Mouse (Mus musculus) heart, postnatal 14 days (tissue): ENCODE measurements around the gene Efs. TPM values are rescaled to one million over a fixed set of nuclear protein-coding genes. Genes with fewer than 3 reads are reported as not detected.

Source experiments
- DNase-seq, 2 experiments: peaks; one replicate each; pipeline ENCODE4 v3.0.0; 2021 to 2022
- intact Hi-C: fragments of 180-260 bp; cut with DNase I; formaldehyde crosslinking; loops from one replicate; pipeline ENCODE4 v1.15.1; 2025
- total RNA-seq, 2 experiments: library from RNA; stranded (reverse); gene quantifications; 2 replicates each; pipeline ENCODE4 v1.2.3; 2021

Efs gene
- total RNA-seq, 2 experiments from 2014 or later: 4.1 to 4.6 TPM

DNA sequence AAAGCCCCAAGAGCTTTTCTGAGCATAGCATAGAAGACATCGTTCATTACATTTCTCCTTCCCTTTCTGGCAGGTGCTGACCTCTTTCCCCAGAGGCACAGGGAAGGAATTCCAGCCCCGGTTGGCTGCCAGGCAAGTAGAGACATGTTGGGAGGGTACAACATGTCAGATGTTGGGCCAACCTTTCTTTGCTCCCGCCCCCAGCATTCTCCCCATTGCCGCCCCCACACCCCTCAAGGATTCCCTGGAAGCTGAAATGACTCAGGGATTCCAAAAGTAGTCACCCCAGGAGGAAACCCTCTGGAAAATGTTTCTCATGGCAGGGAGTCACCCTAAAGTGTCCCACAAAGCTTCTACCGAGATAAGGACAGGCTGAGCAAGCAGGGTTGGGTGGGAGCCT, 3.9 kb upstream of the Efs start:
- DNase-seq: no peak
- intact Hi-C loops: no loop called here

DNA sequence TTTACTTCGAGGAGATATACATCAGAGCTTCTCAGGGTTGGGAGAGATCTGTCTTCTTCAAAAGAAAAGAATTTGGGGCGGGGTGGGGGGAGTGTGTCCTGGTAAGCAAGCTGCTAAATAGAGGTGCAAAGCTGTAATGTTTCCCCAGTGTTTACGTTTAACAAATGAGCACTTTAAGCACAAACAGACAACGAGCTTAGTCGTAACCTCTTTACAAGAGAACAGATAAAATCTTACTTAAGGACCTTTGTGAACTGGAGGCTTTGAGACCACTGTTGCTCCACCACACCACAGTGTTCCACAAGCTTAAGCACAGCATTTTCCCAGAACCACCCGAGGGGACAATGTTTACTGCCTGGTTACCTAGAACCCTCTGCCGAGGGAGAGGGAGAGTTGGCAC, 1.4 kb upstream of the Efs start:
- intact Hi-C loops: no loop called here
- no peak for DNase-seq

DNA sequence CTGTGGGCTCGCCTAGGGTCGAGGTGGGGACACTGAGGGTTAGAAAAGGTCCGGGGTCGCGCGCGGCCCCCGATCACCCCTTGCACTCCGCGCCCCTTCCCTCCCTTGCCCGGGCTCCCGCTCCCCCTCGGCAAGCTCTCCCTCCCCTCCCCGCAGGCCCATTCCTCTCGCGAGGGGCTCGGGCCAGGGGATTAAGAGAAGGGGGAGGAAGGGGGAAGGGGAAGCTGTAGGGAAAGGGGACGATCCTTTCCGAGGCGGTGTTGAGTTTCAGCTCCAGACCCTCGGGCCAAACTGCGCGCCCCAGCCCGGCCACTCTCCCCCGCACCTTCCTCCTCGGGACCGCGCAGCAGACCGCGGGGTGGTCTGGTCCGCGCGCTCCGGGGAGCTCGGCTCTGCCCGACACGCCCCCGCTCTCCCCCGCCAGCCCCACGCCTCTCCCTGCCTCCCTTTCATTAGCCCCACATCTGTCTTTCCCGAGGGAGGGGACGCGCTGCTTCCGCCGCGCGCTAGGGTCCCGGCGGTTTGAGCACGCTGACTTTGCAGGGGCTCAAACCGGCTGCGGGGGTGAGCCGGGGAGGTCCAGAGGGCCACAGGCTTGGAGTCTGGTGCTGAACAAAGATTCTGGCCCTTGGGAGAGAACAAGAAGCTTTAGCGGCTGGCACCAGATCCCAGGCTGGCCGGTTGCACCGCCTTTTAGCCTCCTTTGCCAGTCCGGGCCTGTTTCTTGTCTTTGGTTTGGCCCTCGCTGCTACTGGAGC, 654 bp upstream of the Efs start:
- peak; percentile 68 to 71 for DNase-seq
- intact Hi-C loops: no loop called here

DNA sequence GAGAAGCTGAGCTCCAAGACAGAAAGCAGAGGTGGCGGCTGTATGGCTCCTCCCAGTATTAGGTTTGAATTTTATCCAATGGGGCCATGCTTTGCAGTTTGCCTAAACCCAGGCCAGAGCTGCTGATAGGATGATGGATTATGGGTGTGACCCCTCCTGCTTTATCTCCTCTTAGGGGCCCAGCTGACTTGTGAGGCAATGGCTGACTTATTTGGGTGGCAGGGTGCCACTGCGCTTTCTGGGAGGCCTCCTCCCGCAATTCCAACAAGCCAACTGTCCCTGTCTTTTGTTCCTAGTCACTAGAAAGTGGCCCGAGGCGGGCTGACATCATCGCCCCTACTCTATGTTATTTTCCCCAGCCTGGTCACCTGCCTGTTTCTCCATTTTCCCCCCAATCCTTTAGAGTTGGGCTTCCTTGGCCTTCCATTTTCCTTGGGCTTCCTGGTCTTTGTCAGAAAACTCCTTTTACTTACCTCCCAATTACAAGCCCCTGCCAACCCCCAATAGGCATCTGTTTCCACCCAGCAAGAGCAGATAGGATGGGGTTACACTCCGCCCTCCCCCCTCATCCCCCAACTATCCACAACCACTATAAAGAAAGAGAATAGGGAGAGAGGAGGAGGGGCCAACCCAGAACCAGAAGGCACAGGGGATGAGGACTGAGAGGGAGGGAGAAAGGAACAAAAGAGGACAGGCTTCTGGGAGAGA, 1.1 kb downstream of the Efs start:
- peak; percentile 69 to 70 for DNase-seq

DNA sequence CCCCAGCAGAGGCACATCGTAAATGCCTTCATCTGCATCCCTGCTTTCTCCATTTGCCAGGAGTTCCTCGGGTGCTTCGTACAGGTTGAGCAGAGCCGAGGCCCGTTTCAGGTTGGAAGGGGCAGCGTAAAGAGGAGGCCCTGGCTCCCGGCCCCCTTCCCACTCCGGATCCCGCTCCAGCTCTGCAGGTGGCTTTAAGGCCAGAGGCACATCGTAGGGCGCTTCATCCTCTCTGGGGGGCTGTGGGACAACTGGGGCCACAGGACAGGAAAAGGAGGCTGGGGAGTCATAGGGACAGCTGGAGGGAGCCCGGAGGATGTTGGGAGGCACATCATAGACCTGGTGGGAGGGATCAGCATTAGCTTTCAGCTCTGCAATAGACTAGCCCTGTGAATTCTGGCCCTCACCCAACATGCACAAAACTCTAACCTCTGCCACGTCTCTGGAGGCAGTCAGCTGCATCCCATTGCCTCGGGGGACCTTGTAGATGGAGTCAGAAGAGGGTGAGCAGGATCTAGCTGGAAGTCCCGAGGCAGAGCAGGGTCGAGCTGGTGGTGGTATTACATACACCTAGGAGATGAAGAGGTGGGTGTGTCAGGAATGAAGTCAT, 5.7 kb downstream of the Efs start:
- intact Hi-C loops: no loop called here
- no peak for DNase-seq

More for the DNA sequence above, 1.1 kb downstream of the Efs start:
- intact Hi-C loops: no loop called here

DNA sequence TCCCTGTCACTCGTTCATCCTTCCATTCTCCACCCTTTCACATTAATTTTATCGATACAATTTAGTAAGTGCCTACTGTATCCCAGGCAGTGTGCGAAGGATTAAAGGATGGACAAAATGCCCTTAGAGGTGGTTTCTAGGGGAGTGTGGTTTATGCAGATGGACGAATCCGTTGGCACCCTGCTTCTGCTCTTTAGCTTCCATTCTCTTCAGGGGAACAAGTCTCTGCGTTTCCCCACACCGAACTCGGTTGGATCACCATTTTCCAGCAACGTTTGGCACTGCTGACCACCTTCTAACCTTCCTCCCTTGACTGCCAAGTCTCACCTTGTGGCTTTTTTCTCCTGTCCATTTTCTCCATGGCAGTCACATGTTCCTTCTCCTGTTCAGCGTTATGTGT, 12.6 kb downstream of the Efs start:
- intact Hi-C loops: no loop called here
- DNase-seq: no peak

DNA sequence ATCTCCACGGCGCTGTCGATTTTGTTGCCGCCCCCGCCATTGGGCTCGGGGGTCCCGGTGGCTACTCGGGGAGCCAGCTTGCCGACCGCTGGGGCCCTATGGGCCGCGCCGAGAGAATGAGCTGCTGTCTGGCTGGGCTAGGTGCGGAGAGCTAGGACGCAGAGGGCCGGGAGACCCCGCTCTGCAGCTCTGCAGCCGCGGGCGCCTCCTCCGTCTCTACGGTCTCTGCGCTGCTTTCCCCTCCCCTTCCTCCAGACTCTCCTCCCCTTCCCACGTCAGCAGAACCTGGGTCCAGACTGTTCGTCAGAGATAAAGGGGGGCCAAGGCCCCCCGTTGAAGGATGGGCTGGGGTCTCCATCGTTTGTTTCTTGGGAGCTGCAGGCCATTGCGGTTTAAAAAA, 13.0 kb downstream of the Efs start, which contains the start of gene Slc22a17:
Gene Slc22a17, minus strand, starts transcription at position 247 of the 400 bp plus-strand sequence.
- intact Hi-C loops: no loop called here
- DNase-seq: peak; percentile 68 to 70

DNA sequence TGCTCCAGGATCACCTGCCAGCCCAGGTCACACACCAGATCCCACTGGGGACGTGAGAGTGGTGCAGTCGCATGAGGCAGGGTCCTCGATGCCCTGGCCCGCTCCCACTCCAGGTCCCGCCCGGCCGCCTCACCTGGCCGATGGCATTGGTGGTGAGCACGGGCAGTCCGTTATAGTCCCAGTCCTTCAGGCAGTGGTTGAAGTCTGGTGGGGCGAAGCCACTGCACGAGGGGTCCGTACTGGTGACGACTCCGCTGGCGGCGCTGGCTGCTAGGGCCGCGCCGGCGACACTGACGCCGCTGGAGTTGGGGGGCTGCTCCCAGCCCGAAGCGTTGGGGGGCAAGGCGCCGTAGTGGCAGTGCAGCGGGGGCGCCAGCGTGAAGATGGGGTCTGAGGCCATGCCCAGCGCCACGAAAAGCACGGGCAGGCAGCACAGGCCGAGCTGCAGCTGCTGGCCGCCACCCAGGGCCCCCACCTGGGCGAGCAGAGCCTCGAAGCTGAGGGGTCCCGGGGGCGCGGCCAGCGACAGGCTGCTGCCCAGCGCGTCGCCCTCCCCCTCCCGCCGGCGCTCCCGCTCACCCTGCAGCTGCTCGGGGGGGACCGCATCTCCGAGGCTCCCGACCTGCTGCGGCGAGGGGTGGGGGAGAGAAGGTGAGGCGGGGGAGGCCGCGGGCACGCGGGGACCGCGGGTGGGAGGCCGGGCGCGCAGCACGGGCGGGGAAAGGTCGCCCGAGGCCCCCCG, 13.6 kb downstream of the Efs start:
- intact Hi-C loops: no loop called here
- peak in 1 of 2 experiments; percentile 23 for DNase-seq

DNA sequence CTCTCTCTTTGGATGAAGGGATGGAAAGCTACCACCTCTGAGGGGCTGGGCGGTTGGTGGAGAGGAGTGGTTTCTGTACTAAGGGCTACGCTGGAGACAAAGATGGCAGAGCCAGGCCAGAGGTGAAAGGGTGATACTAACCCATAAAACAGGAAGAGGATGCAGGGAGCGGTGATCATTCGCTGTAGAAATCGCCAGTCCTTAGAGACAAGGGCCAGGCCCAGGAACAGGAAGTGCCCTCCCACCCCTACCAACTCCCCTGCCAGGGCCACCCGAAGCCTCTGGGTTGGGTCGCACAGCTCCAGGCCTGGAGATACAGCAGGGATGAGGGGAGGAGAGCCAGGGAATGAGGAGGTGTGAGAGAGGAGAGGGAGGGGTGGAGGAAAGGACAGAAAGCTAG, 17.2 kb downstream of the Efs start:
- DNase-seq: no peak
- intact Hi-C loops: no loop called here

DNA sequence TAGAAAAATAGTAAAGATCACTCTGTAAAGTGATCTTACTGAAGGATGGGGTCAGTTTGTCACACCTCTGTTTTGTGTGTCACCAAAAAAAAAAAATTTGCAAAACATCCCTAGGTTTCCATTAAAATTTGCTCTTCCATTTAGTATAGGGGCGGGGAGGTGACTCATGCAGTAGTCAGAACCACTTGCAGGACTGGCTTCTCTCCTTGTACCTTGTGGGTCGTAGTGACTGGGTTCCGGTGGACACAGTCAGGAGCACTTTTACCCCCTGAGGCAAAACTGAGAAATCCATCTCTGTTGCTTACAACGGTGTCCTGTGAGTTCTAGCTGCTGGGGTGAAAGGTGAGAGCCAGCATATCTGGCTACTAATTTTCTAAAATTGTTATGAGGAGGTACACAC, 22.3 kb downstream of the Efs start:
- DNase-seq: no peak
- intact Hi-C loops: loop anchor here (5.0 kb wide), 1 partner anchor 199 kb away; no protein-coding TSS in a partner anchor

DNA sequence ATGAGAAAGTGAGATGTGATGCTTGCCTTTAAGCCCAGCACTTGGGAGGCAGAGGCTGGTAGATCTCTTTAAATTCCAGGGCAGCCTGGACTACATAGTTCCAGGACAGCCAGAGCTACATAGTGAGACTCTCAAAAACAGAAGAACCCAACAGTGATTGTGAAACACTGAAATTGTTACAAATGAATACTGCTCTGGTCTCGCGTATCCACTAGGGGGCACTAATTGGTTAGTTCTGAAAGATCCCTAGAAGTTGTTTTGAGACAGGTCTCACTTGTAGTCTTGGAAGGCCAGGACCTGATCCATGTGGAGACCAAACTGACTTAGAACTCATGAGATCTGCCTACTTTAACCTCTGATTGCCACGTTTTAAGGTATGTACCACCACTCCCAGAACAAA, 25.5 kb downstream of the Efs start:
- DNase-seq: peak; percentile 56 to 75
- intact Hi-C loops: loop anchor here (2.0 to 5.0 kb wide), 2 partner anchors 114 to 202 kb away; partner anchors contain the start of gene Ngdn

DNA sequence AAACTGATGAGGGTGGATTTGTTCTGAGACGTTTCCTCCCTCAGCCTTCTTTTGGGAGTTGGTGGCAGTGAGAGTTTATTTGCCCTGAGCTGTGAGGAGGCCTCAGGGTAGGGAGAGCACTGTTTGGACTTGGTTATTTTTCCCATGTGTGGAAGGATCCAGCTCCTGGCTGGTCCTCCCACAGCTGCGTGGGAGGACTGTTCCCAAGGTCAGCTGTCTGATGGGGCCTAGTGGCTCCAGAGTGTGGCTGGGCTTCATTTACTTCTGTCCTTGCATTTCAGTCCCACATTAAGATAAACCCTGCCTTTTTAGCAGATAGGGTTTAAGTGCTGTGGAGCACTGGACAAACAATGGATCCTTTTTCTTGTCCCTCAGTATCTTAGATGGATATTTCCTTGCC, 28.5 kb downstream of the Efs start:
- intact Hi-C loops: no loop called here
- no peak for DNase-seq

DNA sequence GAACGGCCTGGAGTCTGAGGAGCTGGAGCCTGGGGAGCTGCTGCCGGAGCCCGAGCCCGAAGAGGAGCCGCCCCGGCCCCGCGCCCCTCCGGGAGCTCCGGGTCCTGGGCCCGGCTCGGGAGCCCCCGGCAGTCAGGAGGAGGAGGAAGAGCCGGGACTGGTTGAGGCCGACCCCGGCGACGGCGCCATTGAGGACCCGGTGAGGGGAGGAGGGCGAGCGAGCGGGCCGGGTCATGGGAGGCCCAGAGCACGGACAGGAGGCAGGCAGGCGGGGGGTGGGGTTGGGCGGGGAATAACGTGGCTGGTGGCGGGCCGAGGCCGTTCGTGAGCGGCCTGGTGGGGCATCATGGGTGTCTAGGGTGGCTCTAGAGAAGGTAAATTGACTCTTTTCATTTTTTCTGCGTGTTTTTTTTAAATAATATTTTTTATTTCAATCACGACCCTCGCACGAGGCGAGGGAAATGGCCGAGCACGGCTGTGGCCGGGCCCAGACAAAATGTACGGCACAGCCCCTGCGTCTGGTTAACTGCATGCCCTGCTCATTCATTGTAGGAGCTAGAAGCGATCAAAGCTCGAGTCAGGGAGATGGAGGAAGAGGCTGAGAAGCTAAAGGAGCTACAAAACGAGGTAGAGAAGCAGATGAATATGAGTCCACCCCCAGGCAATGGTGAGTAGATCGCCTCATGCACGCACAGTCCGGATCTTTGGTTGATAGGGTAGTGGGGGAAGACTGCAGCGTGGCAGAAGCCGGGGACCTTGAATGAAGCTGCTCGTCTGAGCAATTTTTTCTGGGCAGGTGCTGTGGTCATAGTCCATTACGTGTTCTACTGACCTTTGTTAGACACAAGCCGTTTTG, 31.4 kb downstream of the Efs start:
- DNase-seq: peak; percentile 71 to 76
- intact Hi-C loops: no loop called here

DNA sequence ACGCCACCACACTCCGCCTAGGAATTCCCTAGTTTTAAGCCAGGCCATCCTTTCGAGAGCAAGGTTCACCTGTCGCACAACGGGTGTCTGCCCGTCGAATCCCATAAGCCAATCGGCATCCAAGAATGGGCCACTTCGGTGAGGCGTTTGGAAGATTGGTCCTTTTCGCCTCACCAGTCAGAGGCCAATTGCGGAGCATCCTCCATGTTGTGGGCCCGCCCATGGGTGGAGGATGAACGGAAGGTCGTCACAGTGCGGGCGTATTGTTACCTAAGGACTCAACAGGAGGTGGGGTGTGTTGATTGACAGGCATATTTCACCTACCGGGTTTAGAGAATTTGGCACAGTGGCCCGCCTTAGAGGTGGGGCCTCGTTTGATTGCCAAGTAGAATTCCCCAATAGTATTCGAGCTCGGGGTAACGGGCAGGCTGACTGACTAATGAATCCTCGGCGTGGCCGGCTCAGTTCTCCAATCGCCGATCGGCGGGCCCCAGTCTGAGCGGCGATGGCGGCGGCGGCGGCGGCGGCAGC, 32.2 kb downstream of the Efs start:
- intact Hi-C loops: no loop called here

DNA sequence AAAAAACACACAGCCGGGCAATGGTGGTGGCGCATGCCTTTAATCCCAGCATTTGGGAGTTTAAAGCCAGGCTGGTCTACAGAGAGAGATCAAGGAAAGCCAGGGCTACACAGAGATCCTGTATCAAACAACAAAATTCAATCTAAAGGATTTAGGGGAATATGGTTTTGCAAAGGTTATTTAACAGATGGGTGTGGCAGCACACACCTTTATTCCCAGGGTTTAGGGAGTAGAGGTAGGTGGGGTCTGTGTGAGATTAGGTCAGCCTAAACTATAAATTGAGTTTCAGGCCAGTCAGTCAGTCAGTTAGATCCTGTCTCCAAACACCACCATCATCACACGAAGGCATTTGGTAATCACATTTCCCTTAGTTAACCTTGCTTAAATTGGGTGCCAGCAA, 33.7 kb downstream of the Efs start, which contains the start of gene Pabpn1:
Gene Pabpn1, plus strand, starts transcription at position 301 of the 400 bp plus-strand sequence.
- intact Hi-C loops: no loop called here
- DNase-seq: no peak

More for the DNA sequence above, 32.2 kb downstream of the Efs start:
- DNase-seq: peak; percentile 95 to 96

DNA sequence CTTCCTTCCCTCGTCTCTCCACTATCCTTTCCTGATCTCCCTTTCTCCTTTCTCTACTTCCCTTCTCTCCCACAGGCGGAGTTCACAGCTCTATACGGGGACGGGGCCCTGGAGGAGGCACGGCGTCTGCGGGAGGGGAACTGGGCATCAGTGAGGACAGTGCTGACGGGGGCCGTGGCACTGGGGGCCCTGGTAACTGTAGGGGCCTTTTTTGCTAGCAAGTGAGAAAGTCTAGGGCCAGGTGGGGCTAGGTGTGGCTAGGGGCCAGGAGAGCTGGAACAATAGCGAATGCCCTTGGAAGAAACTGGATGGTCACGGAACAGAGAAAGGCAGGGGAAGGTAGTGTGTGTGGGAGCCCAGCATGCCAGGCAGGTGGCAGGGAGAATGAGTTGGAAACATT, 40.6 kb downstream of the Efs start:
- DNase-seq: no peak
- intact Hi-C loops: no loop called here

DNA sequence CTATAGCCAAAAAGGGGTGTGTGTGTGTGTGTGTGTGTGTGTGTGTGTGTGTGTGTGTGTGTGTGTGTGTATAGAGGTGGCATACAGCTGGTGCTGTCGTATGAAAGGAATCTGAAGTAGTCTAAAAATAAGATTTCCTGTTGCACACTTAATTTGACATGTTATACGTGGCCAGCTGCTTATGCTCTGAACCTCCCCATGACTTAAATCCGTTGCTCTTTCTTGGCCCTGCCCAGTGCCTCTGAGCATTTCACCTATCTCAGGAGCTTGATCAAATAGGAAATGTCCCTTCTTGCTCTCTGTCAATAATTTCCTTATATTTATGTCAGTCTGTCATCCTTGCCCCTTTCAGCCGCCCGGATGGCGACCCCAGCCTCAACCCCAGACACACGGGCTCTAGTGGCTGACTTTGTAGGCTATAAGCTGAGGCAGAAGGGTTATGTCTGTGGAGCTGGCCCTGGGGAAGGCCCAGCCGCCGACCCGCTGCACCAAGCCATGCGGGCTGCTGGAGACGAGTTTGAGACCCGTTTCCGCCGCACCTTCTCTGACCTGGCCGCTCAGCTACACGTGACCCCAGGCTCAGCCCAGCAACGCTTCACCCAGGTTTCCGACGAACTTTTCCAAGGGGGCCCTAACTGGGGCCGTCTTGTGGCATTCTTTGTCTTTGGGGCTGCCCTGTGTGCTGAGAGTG, 41.8 kb downstream of the Efs start:
- intact Hi-C loops: no loop called here
- DNase-seq: no peak

DNA sequence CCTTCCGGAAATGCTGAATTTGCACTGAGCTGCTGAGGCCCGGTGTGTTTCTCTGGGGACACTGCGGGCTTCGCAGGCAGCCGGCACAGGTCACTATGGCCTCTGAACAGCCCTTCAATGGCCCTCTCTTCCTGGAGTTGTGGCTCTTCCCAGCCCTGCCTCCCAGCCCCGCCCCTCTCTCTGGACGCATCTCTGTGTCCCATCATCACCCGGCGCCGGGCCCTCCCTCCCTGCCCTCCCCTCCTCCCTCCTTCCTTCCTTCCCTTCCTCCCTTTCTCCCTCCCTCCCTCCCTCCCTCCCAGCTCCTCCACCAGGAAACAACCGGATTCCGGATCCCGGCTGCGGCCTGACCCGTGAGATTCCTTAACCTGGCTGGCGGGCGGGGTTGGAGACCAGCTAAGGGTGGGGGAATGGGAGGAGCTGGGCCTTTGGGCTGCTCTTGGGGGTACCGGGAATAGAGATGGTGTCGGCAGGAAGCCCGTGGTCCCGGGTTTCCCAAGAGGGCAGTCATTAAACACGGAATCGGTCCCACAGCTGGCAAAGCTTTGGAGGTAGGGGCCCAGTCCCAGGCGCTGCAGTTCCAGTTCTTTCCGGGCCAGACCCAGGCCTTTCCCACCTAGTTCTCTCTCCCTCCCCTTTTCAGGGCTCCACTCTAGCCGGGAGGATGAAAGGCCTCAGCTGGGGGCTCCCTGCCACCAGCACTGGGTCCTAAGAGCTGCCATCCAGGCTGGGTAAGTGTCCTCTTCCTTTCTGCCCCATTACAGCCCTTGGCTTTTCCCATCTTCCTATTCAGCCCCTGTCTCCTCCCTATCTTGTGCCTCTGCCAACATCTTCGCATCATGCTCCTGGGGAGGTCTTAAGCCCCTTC, 42.5 kb downstream of the Efs start, which contains the start of the genes Bcl2l2 and Gm20521:
Gene Bcl2l2, plus strand, starts transcription at position 224 of the 868 bp plus-strand sequence.
Gene Gm20521, plus strand, starts transcription at position 288 of the 868 bp plus-strand sequence.
- peak; percentile 82 to 87 for DNase-seq
- intact Hi-C loops: no loop called here
